Mouse (Mus musculus) embryonic stem cell, embryonic (primary cell): ENCODE data around the gene Nuak2.

ENCODE experiments used
- CTCF ChIA-PET, 4 experiments: fragments of 300-600 bp in 2 of 4; fragments of 350-600 bp in 2 of 4; sonication (Branson Sonifier 250); formaldehyde crosslinking; loops; one replicate each; lab custom pipeline; 2022; ENCODE audit warnings: inconsistent platforms in 2 of 4; lab: Charles Lee
- POLR2A ChIA-PET, 4 experiments: fragments of 300-600 bp in 2 of 4; fragments of 350-600 bp in 2 of 4; sonication (Branson Sonifier 250); formaldehyde crosslinking; loops; one replicate each; lab custom pipeline; 2022; ENCODE audit warnings: antibody characterized with exemption in 4 of 4, inconsistent platforms in 1 of 4; lab: Charles Lee

Gene Nuak2

DNA sequence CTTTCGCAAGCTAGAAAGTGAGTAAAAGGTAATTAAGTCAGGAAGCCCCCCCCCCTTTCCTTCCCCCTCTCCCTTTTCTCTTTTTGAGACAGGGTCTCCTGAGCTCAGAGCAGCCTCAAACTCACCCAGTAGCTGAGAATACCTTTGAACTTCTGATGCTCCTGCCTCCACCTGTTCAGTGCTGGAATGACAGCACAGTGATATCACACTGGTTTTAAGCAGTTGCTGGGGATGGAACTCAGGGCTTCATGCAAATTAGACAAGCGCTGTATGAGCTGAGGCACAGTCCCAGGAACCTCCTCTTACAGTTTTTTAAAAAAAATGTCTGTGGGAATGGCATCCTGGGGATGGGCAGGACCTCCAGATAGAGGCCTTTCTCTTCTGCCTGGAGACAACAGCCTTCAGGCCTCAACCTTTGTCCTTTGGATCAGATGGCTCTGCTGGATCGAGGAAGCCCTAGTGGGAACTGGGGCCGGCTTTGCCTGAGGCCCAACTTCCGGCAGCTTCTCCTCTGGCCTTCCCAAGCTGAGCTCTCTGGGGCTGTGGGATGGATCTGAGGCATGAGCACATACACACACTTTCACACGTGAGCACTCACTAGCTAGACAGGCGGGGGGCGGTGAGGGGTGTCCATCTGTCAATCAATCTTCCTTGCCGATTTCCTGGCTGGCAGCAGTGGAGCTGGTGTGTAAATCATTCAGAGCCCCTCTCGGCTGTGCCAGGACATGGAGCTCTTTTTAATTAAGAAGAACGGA, 24.8 kb upstream of the Nuak2 start:
- CTCF ChIA-PET = interaction anchor here (0.5 to 3.7 kb wide), 59 partner anchors 9 to 736 kb away, joined by 3 to 56 read pairs (median 6); partner anchors contain the start of genes AC124108.1 (in 1 of the 4) and Lemd1 (in 1 of the 4)

DNA sequence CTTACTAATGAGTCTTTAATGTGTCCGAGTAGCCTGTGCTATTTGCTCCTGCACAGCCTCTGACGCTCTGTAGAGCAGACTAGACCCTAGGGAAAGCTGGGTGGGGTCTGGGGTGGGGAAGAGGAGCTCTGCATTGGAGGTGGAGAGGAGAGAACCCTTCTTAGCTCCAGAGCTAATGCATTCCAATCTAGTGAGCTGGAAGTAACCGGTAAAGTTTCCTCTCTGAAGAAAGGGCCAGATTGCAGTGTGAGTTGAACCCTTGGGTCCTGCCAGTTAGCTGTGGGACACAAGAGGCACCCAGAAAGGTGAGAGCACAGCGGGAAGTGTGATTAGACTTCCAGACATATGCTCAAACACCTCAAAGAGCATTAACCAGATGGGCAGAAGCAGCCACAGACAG, 24.2 kb upstream of the Nuak2 start:
- ChIA-PET CTCF (interaction anchor here (0.6 to 3.7 kb wide), 55 partner anchors 8 to 737 kb away, joined by 3 to 56 read pairs (median 6); partner anchors contain the start of genes AC124108.1 (in 1 of the 4) and Lemd1 (in 1 of the 4)), POLR2A (interaction anchor here (0.6 to 20.0 kb wide), 36 partner anchors 8 to 1772 kb away, joined by 3 to 335 read pairs (median 4); partner anchors contain the start of genes Cdk18 (in 1 of the 4), Elk4 (in 1 of the 4) and Nuak2 (in 1 of the 4))

More for the DNA sequence above, 24.8 kb upstream of the Nuak2 start:
- POLR2A ChIA-PET = interaction anchor here (0.5 to 20.0 kb wide), 32 partner anchors 8 to 1772 kb away, joined by 3 to 335 read pairs (median 4); partner anchors contain the start of genes Cdk18 (in 1 of the 4), Elk4 (in 1 of the 4) and Nuak2 (in 1 of the 4)

DNA sequence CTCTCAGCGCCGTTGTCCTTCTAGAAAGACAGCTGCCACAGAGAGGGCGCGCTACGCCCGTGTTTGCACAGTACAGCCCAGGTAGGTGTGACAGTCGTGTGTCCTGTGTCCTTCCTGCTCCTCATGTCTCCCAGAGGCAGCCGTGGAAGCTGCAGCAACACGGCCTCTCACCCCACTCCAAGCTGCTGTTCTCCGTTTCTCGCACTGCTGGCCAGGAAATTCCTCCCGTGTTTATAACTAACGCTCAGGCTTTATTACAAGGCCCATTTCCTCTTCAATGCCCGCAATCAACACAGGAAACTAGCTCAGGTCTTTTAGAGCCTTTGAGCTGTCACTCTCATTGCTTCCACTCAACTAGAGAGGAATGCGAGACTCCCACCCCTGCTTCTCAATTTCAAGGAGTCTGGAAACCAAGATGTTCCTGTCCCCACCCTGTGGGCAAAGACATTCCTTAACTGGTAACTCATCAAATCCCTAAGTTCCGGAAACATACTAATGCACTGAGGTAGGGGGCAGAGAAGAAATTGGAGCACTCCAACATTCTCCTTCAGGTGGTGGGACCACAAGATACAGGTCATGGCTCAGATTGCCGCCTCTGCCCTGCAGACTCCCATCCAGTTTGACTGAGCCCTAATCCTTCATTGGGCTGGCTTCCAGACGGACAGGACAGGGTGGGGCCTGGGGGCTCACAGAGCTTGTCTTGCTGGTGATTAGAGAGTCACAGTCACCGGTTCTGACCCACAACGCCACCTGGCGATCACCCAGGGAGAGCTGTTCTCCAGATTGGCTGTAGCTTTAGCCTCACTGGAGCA, 23.4 kb upstream of the Nuak2 start:
- ChIA-PET POLR2A (interaction anchor here (0.5 to 20.0 kb wide), 42 partner anchors 8 to 286 kb away, joined by 3 to 335 read pairs (median 4); partner anchors contain the start of genes Elk4 (in 1 of the 4) and Nuak2 (in 1 of the 4)), CTCF (interaction anchor here (0.5 to 3.7 kb wide), 94 partner anchors 9 to 1562 kb away, joined by 3 to 56 read pairs (median 5); partner anchors contain the start of gene Dstyk (in 2 of the 4))

GRCm38 (mm10) chr1:132295506-132295905, 20.4 kb upstream of the Nuak2 start:
- POLR2A ChIA-PET = interaction anchor here in 3 of 4 experiments (0.6 to 2.5 kb wide), 5 partner anchors 10 to 218 kb away, joined by 3 to 7 read pairs (median 4); no protein-coding TSS in a partner anchor
- CTCF ChIA-PET = interaction anchor here in 2 of 4 experiments (0.5 to 1.0 kb wide), 2 partner anchors 15 to 81 kb away, joined by 3 read pairs; no protein-coding TSS in a partner anchor

DNA sequence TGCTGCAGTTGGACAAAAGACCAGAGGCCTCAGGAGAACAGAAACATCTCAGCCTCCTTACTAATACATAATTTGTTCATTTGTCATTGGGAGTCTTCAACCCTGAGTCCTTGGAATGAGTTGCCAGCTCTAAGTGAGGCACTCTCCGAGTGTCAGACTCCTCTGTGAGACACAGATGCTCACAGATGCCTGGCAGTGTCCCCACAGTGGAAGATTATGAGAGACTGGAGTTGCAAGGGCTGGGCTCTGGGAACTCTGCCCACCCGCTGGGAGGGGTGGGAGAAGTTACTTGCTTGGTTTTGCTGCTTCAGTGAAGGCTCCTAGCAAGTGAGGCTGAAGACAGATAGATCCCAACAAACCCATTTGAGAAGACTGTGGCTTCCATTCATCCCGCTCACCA, 19.9 kb upstream of the Nuak2 start:
- POLR2A ChIA-PET = interaction anchor here in 3 of 4 experiments (0.6 to 2.5 kb wide), 8 partner anchors 10 to 219 kb away, joined by 3 to 7 read pairs (median 4); no protein-coding TSS in a partner anchor
- CTCF ChIA-PET = interaction anchor here in 2 of 4 experiments (0.5 to 1.7 kb wide), 5 partner anchors 14 to 81 kb away, joined by 3 to 4 read pairs (median 3); no protein-coding TSS in a partner anchor

DNA sequence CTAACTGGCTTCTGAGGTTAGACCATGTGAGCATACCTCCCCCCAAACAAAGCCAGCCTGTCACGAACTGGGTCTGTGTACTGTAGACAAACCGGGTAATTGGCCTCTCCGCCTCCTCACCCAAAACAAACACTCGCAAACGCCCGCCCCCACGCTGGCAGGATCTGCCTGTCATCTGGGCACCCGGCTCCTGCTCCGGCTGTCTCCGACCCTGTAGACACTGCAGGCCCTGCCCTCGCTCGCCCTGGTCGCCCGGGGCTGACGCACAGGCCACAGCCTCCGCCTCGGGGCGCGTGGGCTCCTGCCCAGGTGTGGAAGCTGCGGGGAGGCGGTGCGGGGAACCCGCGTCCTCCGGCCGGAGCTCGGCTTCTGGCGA, 17.5 kb upstream of the Nuak2 start, which contains the start of gene Klhdc8a:
TSS of gene Klhdc8a (plus strand) at position 202 of the 376 bp plus-strand sequence.
- ChIA-PET POLR2A (interaction anchor here in 2 of 4 experiments (0.8 to 1.9 kb wide), 7 partner anchors 10 to 34 kb away, joined by 3 to 7 read pairs (median 4); no protein-coding TSS in a partner anchor), CTCF (interaction anchor here in 3 of 4 experiments (0.5 to 2.4 kb wide), 5 partner anchors 14 to 227 kb away, joined by 3 to 14 read pairs (median 4); no protein-coding TSS in a partner anchor)

- POLR2A ChIA-PET = interaction anchor here in 2 of 4 experiments (0.8 to 1.7 kb wide), 5 partner anchors 14 to 35 kb away, joined by 3 to 6 read pairs (median 4); no protein-coding TSS in a partner anchor
- CTCF ChIA-PET = interaction anchor here in 3 of 4 experiments (0.5 to 2.4 kb wide), 6 partner anchors 14 to 1418 kb away, joined by 3 to 14 read pairs (median 4); no protein-coding TSS in a partner anchor
Measured at GRCm38 (mm10) chr1:132298801-132299464, 17.0 kb upstream of the Nuak2 start.

GRCm38 (mm10) chr1:132299744-132300143, 16.2 kb upstream of the Nuak2 start:
- ChIA-PET CTCF (interaction anchor here in 1 of 4 experiments (1.2 kb wide), 1 partner anchor 13 kb away, joined by 3 read pairs; no protein-coding TSS in a partner anchor), POLR2A (interaction anchor here in 2 of 4 experiments (0.5 to 1.6 kb wide), 2 partner anchors 33 kb away, joined by 3 to 6 read pairs; no protein-coding TSS in a partner anchor)

- POLR2A ChIA-PET = interaction anchor here in 1 of 4 experiments (1.2 to 1.5 kb wide), 2 partner anchors 9 to 35 kb away, joined by 4 to 5 read pairs; no protein-coding TSS in a partner anchor
- CTCF ChIA-PET = interaction anchor here in 3 of 4 experiments (0.6 to 1.6 kb wide), 4 partner anchors 8 to 16 kb away, joined by 3 to 6 read pairs (median 4); no protein-coding TSS in a partner anchor
Measured at GRCm38 (mm10) chr1:132301242-132301641, 14.7 kb upstream of the Nuak2 start.

DNA sequence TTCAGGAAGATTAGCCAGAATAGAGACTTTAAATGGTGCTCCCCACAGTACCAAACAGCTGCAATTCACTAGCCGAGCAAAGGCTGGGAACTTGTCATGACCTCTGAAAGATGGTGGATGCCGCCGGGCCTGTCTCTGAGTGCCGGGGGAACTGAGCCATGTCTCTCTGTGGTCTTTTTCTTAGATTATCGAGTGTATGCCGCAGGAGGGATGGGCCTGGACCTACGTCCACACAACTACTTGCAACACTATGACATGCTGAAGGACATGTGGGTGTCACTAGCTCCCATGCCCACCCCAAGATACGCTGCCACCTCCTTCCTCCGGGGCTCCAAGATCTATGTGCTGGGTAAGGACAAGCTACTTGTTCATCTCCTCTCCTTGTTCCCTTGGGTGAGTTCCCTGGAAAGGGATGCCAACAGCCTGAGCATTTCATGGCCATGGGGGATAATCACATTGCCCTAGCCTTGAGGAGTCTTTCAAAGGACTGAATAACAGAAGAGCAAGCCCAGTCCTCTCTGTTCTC, 13.5 kb upstream of the Nuak2 start:
- ChIA-PET POLR2A (interaction anchor here in 2 of 4 experiments (0.6 to 1.9 kb wide), 5 partner anchors 10 to 64 kb away, joined by 3 to 6 read pairs (median 3); no protein-coding TSS in a partner anchor), CTCF (interaction anchor here in 3 of 4 experiments (0.6 to 1.8 kb wide), 9 partner anchors 9 to 136 kb away, joined by 3 to 9 read pairs (median 5); no protein-coding TSS in a partner anchor)

- CTCF ChIA-PET = interaction anchor here in 3 of 4 experiments (0.5 to 12.5 kb wide), 16 partner anchors 8 to 147 kb away, joined by 3 to 267 read pairs (median 7); no protein-coding TSS in a partner anchor
- POLR2A ChIA-PET = interaction anchor here in 3 of 4 experiments (0.8 to 2.0 kb wide), 9 partner anchors 12 to 78 kb away, joined by 3 to 9 read pairs (median 4); no protein-coding TSS in a partner anchor
Measured at GRCm38 (mm10) chr1:132304618-132305214, 11.2 kb upstream of the Nuak2 start.

GRCm38 (mm10) chr1:132306160-132306559, 9.8 kb upstream of the Nuak2 start:
- ChIA-PET CTCF (interaction anchor here (0.6 to 12.5 kb wide), 23 partner anchors 10 to 420 kb away, joined by 3 to 267 read pairs (median 7); partner anchors contain the start of gene Nuak2 (in 1 of the 4)), POLR2A (interaction anchor here in 3 of 4 experiments (0.6 to 2.7 kb wide), 13 partner anchors 9 to 779 kb away, joined by 3 to 10 read pairs (median 4); partner anchors contain the start of genes Fam72a (in 1 of the 3) and Nuak2 (in 1 of the 3))

GRCm38 (mm10) chr1:132306808-132307207, 9.1 kb upstream of the Nuak2 start:
- ChIA-PET POLR2A (interaction anchor here in 1 of 4 experiments (1.1 to 2.7 kb wide), 5 partner anchors 8 to 41 kb away, joined by 4 to 10 read pairs (median 4); no protein-coding TSS in a partner anchor), CTCF (interaction anchor here (0.5 to 12.5 kb wide), 16 partner anchors 14 to 150 kb away, joined by 3 to 267 read pairs (median 6); no protein-coding TSS in a partner anchor)

DNA sequence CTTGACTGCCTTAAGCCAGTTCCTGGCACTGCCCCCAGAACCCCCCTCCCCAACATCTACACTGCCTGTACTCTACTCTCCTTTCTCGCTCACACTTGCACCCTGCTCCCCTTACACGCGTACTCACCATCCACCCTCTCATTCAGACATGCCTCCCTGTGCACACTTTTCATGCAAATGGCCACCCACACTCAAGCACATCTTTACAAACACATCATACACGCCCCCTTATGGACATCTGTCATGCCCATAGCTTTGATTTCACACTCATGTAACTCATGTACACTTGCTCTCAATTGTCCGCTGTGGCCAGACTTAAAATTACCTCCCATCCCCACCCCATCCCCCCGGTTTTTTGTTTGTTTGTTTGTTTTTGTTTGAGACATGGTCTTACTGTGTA, 8.0 kb upstream of the Nuak2 start:
- POLR2A ChIA-PET = interaction anchor here in 2 of 4 experiments (1.2 to 1.3 kb wide), 2 partner anchors 37 to 47 kb away, joined by 3 to 4 read pairs; no protein-coding TSS in a partner anchor

GRCm38 (mm10) chr1:132308674-132309073, 7.3 kb upstream of the Nuak2 start:
- ChIA-PET CTCF (interaction anchor here in 3 of 4 experiments (0.6 to 12.5 kb wide), 9 partner anchors 7 to 419 kb away, joined by 3 to 267 read pairs (median 4); partner anchors contain the start of gene Nuak2 (in 1 of the 3)), POLR2A (interaction anchor here in 1 of 4 experiments (1.3 kb wide), 1 partner anchor 47 kb away, joined by 3 read pairs; no protein-coding TSS in a partner anchor)

More for the DNA sequence above, 8.0 kb upstream of the Nuak2 start:
- CTCF ChIA-PET = interaction anchor here (0.6 to 12.5 kb wide), 18 partner anchors 8 to 293 kb away, joined by 3 to 267 read pairs (median 4); partner anchors contain the start of gene Nuak2 (in 1 of the 4)
